ENCODE assay signal across 36 mouse cellular contexts in the genomic region with DNA sequence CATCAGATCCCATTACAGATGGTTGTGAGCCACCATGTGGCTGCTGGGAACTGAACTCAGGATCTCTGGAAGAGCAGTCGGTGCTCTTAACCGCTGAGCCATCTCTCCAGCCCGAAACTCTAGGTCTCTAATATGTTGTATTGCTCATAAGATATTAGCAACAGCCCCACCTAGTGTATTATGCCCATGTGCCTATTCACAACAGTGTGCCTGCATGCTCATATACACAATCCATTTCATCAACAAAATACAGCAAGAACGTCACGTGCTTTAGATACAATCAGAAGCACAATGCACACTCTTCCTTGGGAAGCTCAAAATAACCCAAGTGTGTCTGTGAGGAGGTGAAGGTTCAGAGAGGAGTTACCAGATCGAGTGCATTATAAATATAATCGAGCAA. TPM values are rescaled to one million over a fixed set of nuclear protein-coding genes. Genes with fewer than 3 reads are reported as not detected.
DNase-seq lines count a peak whose midpoint lies in the region; ATAC-seq and TF ChIP-seq lines count a peak whose summit lies in the region.
"Had no signal": no experiment of that assay in that cellular context is flagged by ENCODE, and none has a peak within 500 bp of the region (broad histone marks: within the 10 kb centered on the region; RNA-seq: fewer than 3 reads in every experiment).

No protein-coding gene starts in this region.

- peaks cover 15% of the 10 kb centered on the region for H3K36me3 ChIP-seq in hindbrain, postnatal 0 days (ENCODE audit: insufficient read depth, low read length)
- no peaks in the 10 kb centered on the region for H3K36me3 ChIP-seq in hindbrain, embryonic 11.5 days (ENCODE audit: control insufficient read depth, insufficient read depth, low read length)
- H3K36me3 ChIP-seq in lung, postnatal 0 days (ENCODE audit: insufficient read depth, low read length): peaks cover 19% of the 10 kb centered on the region

- H3K4me1 ChIP-seq in hindbrain, postnatal 0 days (ENCODE audit: insufficient read depth, low read length): no peaks in the 10 kb centered on the region
- H3K4me1 ChIP-seq in hindbrain, embryonic 11.5 days (replicated peaks; ENCODE audit: control insufficient read depth, insufficient read depth, low read length): no peaks in the 10 kb centered on the region
- no peaks in the 10 kb centered on the region for H3K4me1 ChIP-seq in lung, postnatal 0 days (ENCODE audit: insufficient read depth, low read depth, low read length)
- H3K4me1 ChIP-seq: embryonic facial prominence, embryonic 10.5 days; embryonic facial prominence, embryonic 13.5 days; forebrain, embryonic 12.5 days; forebrain, embryonic 15.5 days; hindbrain, embryonic 10.5 days had no signal

- H3K4me3 ChIP-seq in hindbrain, postnatal 0 days (ENCODE audit: low read length): no peak overlapping the region
- H3K4me3 ChIP-seq in hindbrain, embryonic 11.5 days (ENCODE audit: low read depth, low read length): no peak overlapping the region
- no peak overlapping the region for H3K4me3 ChIP-seq in lung, postnatal 0 days (ENCODE audit: low read depth, low read length)
- H3K4me3 ChIP-seq: embryonic facial prominence, embryonic 10.5 days; embryonic facial prominence, embryonic 13.5 days; erythroblast, embryonic 14.5 days; forebrain, embryonic 12.5 days; forebrain, embryonic 15.5 days; heart, embryonic 12.5 days; heart, embryonic 15.5 days; hindbrain, embryonic 10.5 days had no signal

- H3K27me3 ChIP-seq in hindbrain, postnatal 0 days (ENCODE audit: insufficient read depth, low read length): no peaks in the 10 kb centered on the region
- no peaks in the 10 kb centered on the region for H3K27me3 ChIP-seq in hindbrain, embryonic 11.5 days (ENCODE audit: control insufficient read depth, insufficient read depth, low read length)
- H3K27me3 ChIP-seq in lung, postnatal 0 days (replicated peaks; ENCODE audit: insufficient read depth, low read length): no peaks in the 10 kb centered on the region
- H3K27me3 ChIP-seq: CH12.LX; embryonic facial prominence, embryonic 13.5 days; forebrain, embryonic 12.5 days; forebrain, embryonic 15.5 days; heart, embryonic 12.5 days; heart, embryonic 15.5 days; Patski had no signal

- 93% methylated on average over 7 of the region's 7 CpGs for WGBS in hindbrain, postnatal 0 days
- WGBS in hindbrain, embryonic 11.5 days: 93% methylated on average over 7 of the region's 7 CpGs
- 82% methylated on average over 7 of the region's 7 CpGs for WGBS in lung, postnatal 0 days

- no peak for ATAC-seq in hindbrain, postnatal 0 days
- ATAC-seq in hindbrain, embryonic 11.5 days (ENCODE audit: low FRiP score): no peak
- ATAC-seq in lung, postnatal 0 days: no peak
- ATAC-seq: forebrain, embryonic 15.5 days; Patski had no signal

- TF ChIP-seq CTCF in hindbrain, postnatal 0 days (IDR thresholded peaks at IDR 0.05; ENCODE audit: low read depth): peak; percentile 20
- TF ChIP-seq CTCF in lung, postnatal 0 days (IDR thresholded peaks at IDR 0.05): 0 out of 2 replicates have a peak, but pooled peaks have one; percentile 9

- H3K9ac ChIP-seq in hindbrain, postnatal 0 days (replicated peaks; ENCODE audit: low read length): no peak overlapping the region
- no peak overlapping the region for H3K9ac ChIP-seq in hindbrain, embryonic 11.5 days (ENCODE audit: low read depth, low read length)
- no peak overlapping the region for H3K9ac ChIP-seq in lung, postnatal 0 days (replicated peaks; ENCODE audit: low read depth)
- H3K9ac ChIP-seq: embryonic facial prominence, embryonic 13.5 days; forebrain, embryonic 12.5 days; forebrain, embryonic 15.5 days; heart, embryonic 12.5 days; heart, embryonic 15.5 days; hindbrain, embryonic 14.5 days had no signal

- DNase-seq in hindbrain, postnatal 0 days (ENCODE audit: low spot score): no peak
- DNase-seq in hindbrain, embryonic 11.5 days (ENCODE audit: low spot score): no peak
- DNase-seq in lung, postnatal 0 days (ENCODE audit: low spot score): no peak
- DNase-seq in lung, postnatal 25 days (ENCODE audit: low spot score): no peak
- peak; percentile 28 for DNase-seq in CD4-positive helper T cell, adult 2 months (ENCODE audit: low read depth, low spot score)
- DNase-seq in naive thymus-derived CD4-positive, alpha-beta T cell, adult 2 months (ENCODE audit: low read depth): peak; percentile 53
- DNase-seq in cerebellum, adult 9-10 months: no peak
- DNase-seq in layer of hippocampus, postnatal 14 days (ENCODE audit: low spot score in 2 of 2): no peak
- DNase-seq: adrenal gland, postnatal 10 days; B cell, adult 2 months; cerebellum, adult 11 months; cerebellum, adult 2 months; cerebellum, postnatal 10 days; cerebellum, postnatal 36 days; embryo, embryonic 11 days; gastrocnemius, postnatal 25 days; heart, adult 18-20 months; heart, postnatal 10 days; heart, postnatal 36 days had no signal

- no peak overlapping the region for H3K4me2 ChIP-seq in hindbrain, postnatal 0 days (ENCODE audit: low read depth, low read length)
- no peak overlapping the region for H3K4me2 ChIP-seq in hindbrain, embryonic 11.5 days (replicated peaks; ENCODE audit: low read depth, low read length)
- no peak overlapping the region for H3K4me2 ChIP-seq in lung, postnatal 0 days (replicated peaks; ENCODE audit: low read depth, low read length)
- H3K4me2 ChIP-seq: embryonic facial prominence, embryonic 13.5 days; forebrain, embryonic 12.5 days; forebrain, embryonic 15.5 days; heart, embryonic 12.5 days; heart, embryonic 15.5 days; hindbrain, embryonic 14.5 days had no signal

- no peaks in the 10 kb centered on the region for H3K9me3 ChIP-seq in hindbrain, postnatal 0 days (ENCODE audit: low read length)
- H3K9me3 ChIP-seq in hindbrain, embryonic 11.5 days (ENCODE audit: control insufficient read depth, low read length): no peaks in the 10 kb centered on the region
- H3K9me3 ChIP-seq in lung, postnatal 0 days (ENCODE audit: low read length): no peaks in the 10 kb centered on the region
- H3K9me3 ChIP-seq: embryonic facial prominence, embryonic 10.5 days; embryonic facial prominence, embryonic 13.5 days; forebrain, embryonic 12.5 days; forebrain, embryonic 15.5 days; G1E; heart, embryonic 12.5 days; heart, embryonic 15.5 days; hindbrain, embryonic 10.5 days had no signal

- no peak for TF ChIP-seq EP300 in lung, postnatal 0 days (IDR thresholded peaks at IDR 0.05)

- no peak overlapping the region for H3K27ac ChIP-seq in hindbrain, postnatal 0 days
- no peak overlapping the region for H3K27ac ChIP-seq in hindbrain, embryonic 11.5 days (ENCODE audit: low read depth, low read length)
- no peak overlapping the region for H3K27ac ChIP-seq in lung, postnatal 0 days (ENCODE audit: low read length)
- H3K27ac ChIP-seq: embryonic facial prominence, embryonic 10.5 days; embryonic facial prominence, embryonic 13.5 days; forebrain, embryonic 12.5 days; forebrain, embryonic 15.5 days; heart, embryonic 15.5 days; hindbrain, embryonic 10.5 days; hindbrain, embryonic 14.5 days had no signal

RNA-seq across cellular contexts. Expression of a gene that starts 16.8 kb away (rescaled TPM):
- total RNA-seq in hindbrain, postnatal 0 days (2014; rRNA removed): 130 and 134 TPM in 2 replicates
- polyA plus RNA-seq in hindbrain, postnatal 0 days (2015; fragmentation: Nextera tagmentation; extraction: Ambion mirVana): 38.7 and 39.9 TPM in 2 replicates
- polyA plus RNA-seq in hindbrain, embryonic 11.5 days (2014; fragmentation: Nextera tagmentation; extraction: Ambion mirVana): 43.7 and 48.9 TPM in 2 replicates
- polyA plus RNA-seq in lung, postnatal 0 days (2015; fragmentation: Nextera tagmentation; extraction: Ambion mirVana): 29.5 and 34.2 TPM in 2 replicates
- total RNA-seq in layer of hippocampus, postnatal 14 days (2021): 10 to 100 TPM; 67.3 to 69.6 TPM

RNA-seq across cellular contexts. Expression of a gene that starts 37.1 kb away (rescaled TPM):
- total RNA-seq in hindbrain, postnatal 0 days (2014; rRNA removed): not detected in 2 replicates
- polyA plus RNA-seq in hindbrain, postnatal 0 days (2015; fragmentation: Nextera tagmentation; extraction: Ambion mirVana): 0.04 and 0.08 TPM in 2 replicates
- 0.17 and 0.20 TPM in 2 replicates for polyA plus RNA-seq in hindbrain, embryonic 11.5 days (2014; fragmentation: Nextera tagmentation; extraction: Ambion mirVana)
- not detected in 2 replicates for polyA plus RNA-seq in lung, postnatal 0 days (2015; fragmentation: Nextera tagmentation; extraction: Ambion mirVana)
- under 1 TPM; 0.36 to 0.44 TPM for total RNA-seq in layer of hippocampus, postnatal 14 days (2021)
- total RNA-seq: adrenal gland, adult 18-20 months; CH12.LX had no signal
- polyA plus RNA-seq: erythroblast, embryonic 14.5 days; G1E; hindbrain, embryonic 14.5 days had no signal

RNA-seq across cellular contexts. Expression of a gene that starts 38.6 kb away (rescaled TPM):
- total RNA-seq in hindbrain, postnatal 0 days (2014; rRNA removed): not detected in 2 replicates
- not detected in 2 replicates for polyA plus RNA-seq in hindbrain, postnatal 0 days (2015; fragmentation: Nextera tagmentation; extraction: Ambion mirVana)
- not detected in 2 replicates for polyA plus RNA-seq in hindbrain, embryonic 11.5 days (2014; fragmentation: Nextera tagmentation; extraction: Ambion mirVana)
- not detected in 2 replicates for polyA plus RNA-seq in lung, postnatal 0 days (2015; fragmentation: Nextera tagmentation; extraction: Ambion mirVana)
- total RNA-seq in layer of hippocampus, postnatal 14 days (2021): not detected
- total RNA-seq: adrenal gland, adult 18-20 months; adrenal gland, postnatal 10 days; adrenal gland, postnatal 4 days; CH12.LX; G1E; gastrocnemius, adult 8-10 months; gastrocnemius, postnatal 25 days; heart, adult 18-20 months; heart, postnatal 10 days; heart, postnatal 36 days had no signal
- polyA plus RNA-seq: cerebellum, adult 2 months; cortical plate, adult 2 months; embryonic facial prominence, embryonic 10.5 days; embryonic facial prominence, embryonic 13.5 days; erythroblast, embryonic 14.5 days; forebrain, embryonic 12.5 days; forebrain, embryonic 15.5 days; G1E; gonadal fat pad, adult 2 months; heart, embryonic 12.5 days; heart, embryonic 15.5 days; hindbrain, embryonic 10.5 days; hindbrain, embryonic 14.5 days; Patski had no signal

RNA-seq across cellular contexts. Expression of a gene that starts 52.3 kb away (rescaled TPM):
- total RNA-seq in hindbrain, postnatal 0 days (2014; rRNA removed): 0.05 TPM in 1 of 2 replicates, not detected in the other
- 0.15 and 0.23 TPM in 2 replicates for polyA plus RNA-seq in hindbrain, postnatal 0 days (2015; fragmentation: Nextera tagmentation; extraction: Ambion mirVana)
- polyA plus RNA-seq in hindbrain, embryonic 11.5 days (2014; fragmentation: Nextera tagmentation; extraction: Ambion mirVana): 0.08 and 0.20 TPM in 2 replicates
- 0.15 and 0.43 TPM in 2 replicates for polyA plus RNA-seq in lung, postnatal 0 days (2015; fragmentation: Nextera tagmentation; extraction: Ambion mirVana)
- total RNA-seq in layer of hippocampus, postnatal 14 days (2021): 1 to 10 TPM; 2.2 to 2.3 TPM
- total RNA-seq: CH12.LX, G1E had no signal
- polyA plus RNA-seq: erythroblast, embryonic 14.5 days; G1E; hindbrain, embryonic 10.5 days; Patski had no signal

Comparison
In these comparisons a context has a peak if more than half of its experiments do, and no peak if none do; other contexts are left out.
1. DNase-seq: peak in CD4-positive helper T cell, adult 2 months (single experiment) and naive thymus-derived CD4-positive, alpha-beta T cell, adult 2 months (single experiment); none in hindbrain, postnatal 0 days (single experiment), hindbrain, embryonic 11.5 days (single experiment), lung, postnatal 0 days (single experiment), lung, postnatal 25 days (single experiment), cerebellum, adult 9-10 months (single experiment) and layer of hippocampus, postnatal 14 days (0 of 2).